Mouse (Mus musculus) CH12.LX (cell line): ENCODE data around the gene Iqcd. TPM values are rescaled to one million over a fixed set of nuclear protein-coding genes. Genes with fewer than 3 reads are reported as not detected.
A peak's percentile ranks its signal among the peaks of the same experiment; 100 is the strongest.

Experiments
- DNase-seq: peaks from one replicate; pipeline ENCODE4 v3.0.0-alpha.2; 2013; ENCODE audit errors: extremely low read depth
- H3K27ac ChIP-seq: 2 replicates; pipeline ENCODE4 v1.5.1; 2012; ENCODE audit warnings: low read depth, mild to moderate bottlenecking, control low read depth, moderate library complexity; ENCODE audit not compliant: insufficient read depth
- H3K27me3 ChIP-seq: replicated peaks from 2 replicates; pipeline ENCODE3; 2012; ENCODE audit warnings: inconsistent platforms
- H3K36me3 ChIP-seq, 2 experiments: replicated peaks in 1 of 2; 2 replicates each; pipeline versions ENCODE3 to v1.6.1; 2012; ENCODE audit warnings: inconsistent platforms in 1 of 2, low read length in 1 of 2, mild to moderate bottlenecking in 1 of 2, mixed read lengths in 1 of 2, moderate library complexity in 1 of 2; ENCODE audit not compliant: control insufficient read depth in 1 of 2, insufficient read depth in 1 of 2
- H3K4me1 ChIP-seq, 2 experiments: 2 replicates each; pipeline ENCODE4 v1.6.1; 2012; ENCODE audit warnings: inconsistent platforms in 1 of 2, moderate library complexity in 1 of 2; ENCODE audit not compliant: insufficient read depth in 2 of 2, control insufficient read depth in 1 of 2
- H3K4me2 ChIP-seq: 2 replicates; pipeline ENCODE4 v1.6.1; 2012; ENCODE audit warnings: low read depth, mild to moderate bottlenecking, control low read depth; ENCODE audit not compliant: poor library complexity, insufficient read depth, severe bottlenecking
- H3K4me3 ChIP-seq, 3 experiments: fragments of 150-350 bp in 1 of 3; sonication (generic) in 1 of 3; replicated peaks in 1 of 3; 2 replicates each; pipeline versions ENCODE3 to v1.5.1; 2011 to 2012; ENCODE audit warnings: low read depth in 2 of 3, low read length in 2 of 3, mild to moderate bottlenecking in 2 of 3, moderate library complexity in 2 of 3, control low read depth in 1 of 3, improper control_type of control experiment in 1 of 3, inconsistent platforms in 1 of 3, mixed read lengths in 1 of 3; ENCODE audit not compliant: poor library complexity in 1 of 3
- H3K79me2 ChIP-seq: replicated peaks from 2 replicates; pipeline ENCODE4 v1.6.1; 2012; ENCODE audit warnings: mild to moderate bottlenecking, moderate library complexity; ENCODE audit not compliant: control insufficient read depth, poor library complexity, insufficient read depth, severe bottlenecking; ENCODE audit errors: extremely low read depth
- H3K9ac ChIP-seq: 2 replicates; pipeline ENCODE4 v1.6.1; 2012; ENCODE audit warnings: low read depth, mild to moderate bottlenecking, control low read depth, moderate library complexity; ENCODE audit not compliant: insufficient read depth
- H3K9me3 ChIP-seq: replicated peaks from 2 replicates; pipeline ENCODE3; 2012; ENCODE audit warnings: low read length, inconsistent platforms, mixed read lengths
- CHD1 ChIP-seq: IDR thresholded peaks from 2 replicates; pipeline ENCODE4 v1.6.1; 2012; ENCODE audit warnings: low read depth, low read length, improper control_type of control experiment, inconsistent platforms
- CTCF ChIP-seq, 2 experiments: IDR thresholded peaks in 1 of 2; conservative IDR thresholded peaks in 1 of 2; 2 replicates each; pipeline ENCODE4 v1.5.1; 2011 to 2012; ENCODE audit warnings: low read depth in 2 of 2, low read length in 2 of 2, improper control_type of control experiment in 1 of 2, inconsistent platforms in 1 of 2, mild to moderate bottlenecking in 1 of 2, moderate library complexity in 1 of 2
- ETS1 ChIP-seq: conservative IDR thresholded peaks from 2 replicates; pipeline ENCODE4 v1.6.1; 2012; ENCODE audit warnings: low read depth, mild to moderate bottlenecking, inconsistent platforms, low read length, improper control_type of control experiment, moderate library complexity
- HCFC1 ChIP-seq: IDR thresholded peaks from 2 replicates; pipeline ENCODE4 v1.6.1; 2012; ENCODE audit warnings: low read depth, mild to moderate bottlenecking, inconsistent platforms, low read length, improper control_type of control experiment
- IRF4 ChIP-seq: IDR thresholded peaks from 2 replicates; pipeline ENCODE4 v1.6.1; 2014; ENCODE audit warnings: low read depth, mild to moderate bottlenecking, inconsistent platforms, low read length, improper control_type of control experiment
- JUND ChIP-seq: conservative IDR thresholded peaks from 2 replicates; pipeline ENCODE4 v1.6.1; 2011; ENCODE audit warnings: low read depth, low read length, improper control_type of control experiment
- KAT2A ChIP-seq: IDR thresholded peaks from 2 replicates; pipeline ENCODE4 v1.6.1; 2012; ENCODE audit warnings: low read length, improper control_type of control experiment, inconsistent platforms; ENCODE audit not compliant: insufficient replicate concordance
- MAX ChIP-seq: IDR thresholded peaks from 2 replicates; pipeline ENCODE4 v1.6.1; 2011; ENCODE audit warnings: low read length, improper control_type of control experiment
- MAZ ChIP-seq: IDR thresholded peaks from 2 replicates; pipeline ENCODE4 v1.6.1; 2012; ENCODE audit warnings: low read depth, mild to moderate bottlenecking, inconsistent platforms, low read length, improper control_type of control experiment, moderate library complexity
- MEF2A ChIP-seq: IDR thresholded peaks from 2 replicates; pipeline ENCODE4 v1.6.1; 2014; ENCODE audit warnings: low read depth, mild to moderate bottlenecking, inconsistent platforms, low read length, improper control_type of control experiment, borderline replicate concordance
- NRF1 ChIP-seq: IDR thresholded peaks from 2 replicates; pipeline ENCODE4 v1.6.1; 2014; ENCODE audit warnings: low read depth, mild to moderate bottlenecking, inconsistent platforms, low read length, improper control_type of control experiment, moderate library complexity
- POLR2A ChIP-seq: IDR thresholded peaks from 2 replicates; pipeline ENCODE4 v1.6.1; 2011; ENCODE audit warnings: low read depth, mild to moderate bottlenecking, improper control_type of control experiment, low read length
- RAD21 ChIP-seq: IDR thresholded peaks from 2 replicates; pipeline ENCODE4 v1.6.1; 2011; ENCODE audit warnings: low read depth, mild to moderate bottlenecking, low read length, improper control_type of control experiment, moderate library complexity
- RCOR1 ChIP-seq: conservative IDR thresholded peaks from 2 replicates; pipeline ENCODE4 v1.6.1; 2012; ENCODE audit warnings: low read depth, mild to moderate bottlenecking, inconsistent platforms, low read length, improper control_type of control experiment
- SIN3A ChIP-seq: IDR thresholded peaks from 2 replicates; pipeline ENCODE4 v1.6.1; 2012; ENCODE audit warnings: low read length, improper control_type of control experiment, inconsistent platforms
- SMC3 ChIP-seq: IDR thresholded peaks from 2 replicates; pipeline ENCODE4 v1.6.1; 2011; ENCODE audit warnings: low read depth, low read length, improper control_type of control experiment
- TCF12 ChIP-seq: IDR thresholded peaks from 2 replicates; pipeline ENCODE4 v1.6.1; 2014; ENCODE audit warnings: low read depth, mild to moderate bottlenecking, inconsistent platforms, low read length, improper control_type of control experiment
- USF1 ChIP-seq: IDR thresholded peaks from 2 replicates; pipeline ENCODE4 v1.6.1; 2014; ENCODE audit warnings: low read depth, mild to moderate bottlenecking, inconsistent platforms, low read length, improper control_type of control experiment
- ZC3H11A ChIP-seq: IDR thresholded peaks from 2 replicates; pipeline ENCODE4 v1.6.1; 2012; ENCODE audit warnings: low read depth, mild to moderate bottlenecking, inconsistent platforms, low read length, improper control_type of control experiment
- ZKSCAN1 ChIP-seq: IDR thresholded peaks from 2 replicates; pipeline ENCODE4 v1.6.1; 2012; ENCODE audit warnings: low read depth, inconsistent platforms, low read length, improper control_type of control experiment, borderline replicate concordance
- ZMIZ1 ChIP-seq: IDR thresholded peaks from 2 replicates; pipeline ENCODE4 v1.6.1; 2012; ENCODE audit warnings: low read depth, mild to moderate bottlenecking, inconsistent platforms, low read length, improper control_type of control experiment
- dilution Hi-C: fragments of 300-500 bp; cut with MboI; formaldehyde crosslinking; loops from 2 replicates; pipeline ENCODE4 v1.14.3; 2020; ENCODE audit warnings: low sequenced_read_pairs; ENCODE audit not compliant: extremely low pct_unique_long_range_greater_than_20kb, extremely low pct_ligation_motif_present
- in situ Hi-C: fragments of 300-500 bp; cut with MboI; formaldehyde crosslinking; loops from 3 replicates; pipeline ENCODE4 v1.14.3; 2019; ENCODE audit warnings: low sequenced_read_pairs, low pct_ligation_motif_present, low pct_unique_long_range_greater_than_20kb, mixed read lengths
- polyA plus RNA-seq: library from polyadenylated mRNA; unstranded; fragments of >175 nt; gene quantifications from 2 replicates; pipeline ENCODE4 v1.2.1, GENCODE M21; 2012; ENCODE audit warnings: low read depth; ENCODE audit not compliant: insufficient read length
- total RNA-seq, 2 experiments: library from RNA; depleted of rRNA; stranded (reverse); fragments of 300-350 nt in 1 of 2; fragments of >200 nt in 1 of 2; gene quantifications; 2 replicates each; pipeline ENCODE4 v1.2.3; 2012 to 2014

Iqcd gene
- total and polyA plus RNA-seq, 3 experiments: 0.59 to 0.77 TPM; not detected in 1

DNA sequence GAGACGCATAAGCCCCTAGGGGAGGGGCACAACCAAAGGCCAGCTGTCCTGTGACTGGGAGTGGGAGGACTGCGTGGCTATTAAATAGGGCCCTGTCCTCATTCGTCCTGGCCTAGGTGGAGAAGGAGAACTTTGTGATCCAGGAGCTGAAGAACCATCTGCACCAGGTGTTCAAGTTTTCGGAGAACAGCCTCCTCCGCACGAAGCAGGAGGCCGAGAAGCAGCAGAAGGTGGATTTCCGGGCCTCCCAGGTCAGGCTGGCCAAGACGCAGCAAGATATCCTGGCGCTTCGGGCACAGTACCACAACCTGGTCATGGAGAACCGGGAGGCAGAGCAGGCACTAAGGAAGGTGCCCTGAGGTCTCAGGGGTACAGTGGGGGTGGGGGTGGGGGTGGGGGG lies 13.4 kb downstream of the Iqcd start:
- TF ChIP-seq MEF2A (no peak), POLR2A (no peak), HCFC1 (no peak), SIN3A (no peak), MAX (no peak), SMC3 (no peak), CHD1 (no peak), ETS1 (no peak)
- H3K9me3 ChIP-seq: no peaks in the 10 kb centered on the region
- H3K27ac ChIP-seq: no peak overlapping the region
- DNase-seq: no peak
- no peak overlapping the region for H3K9ac ChIP-seq
- peaks cover 3 to 10% of the 10 kb centered on the region in 2 experiments for H3K4me1 ChIP-seq
- in situ Hi-C loops (loop anchor here (25.0 kb wide), 2 partner anchors 340 to 465 kb away; no protein-coding TSS in a partner anchor), dilution Hi-C loops (no loop called here)
- no peak overlapping the region for H3K4me3 ChIP-seq
- peaks cover 6% of the 10 kb centered on the region for H3K27me3 ChIP-seq
- H3K79me2 ChIP-seq: no peaks in the 10 kb centered on the region
- H3K36me3 ChIP-seq: peaks cover 0 to 12% of the 10 kb centered on the region in 2 experiments
- no peak overlapping the region for H3K4me2 ChIP-seq

DNA sequence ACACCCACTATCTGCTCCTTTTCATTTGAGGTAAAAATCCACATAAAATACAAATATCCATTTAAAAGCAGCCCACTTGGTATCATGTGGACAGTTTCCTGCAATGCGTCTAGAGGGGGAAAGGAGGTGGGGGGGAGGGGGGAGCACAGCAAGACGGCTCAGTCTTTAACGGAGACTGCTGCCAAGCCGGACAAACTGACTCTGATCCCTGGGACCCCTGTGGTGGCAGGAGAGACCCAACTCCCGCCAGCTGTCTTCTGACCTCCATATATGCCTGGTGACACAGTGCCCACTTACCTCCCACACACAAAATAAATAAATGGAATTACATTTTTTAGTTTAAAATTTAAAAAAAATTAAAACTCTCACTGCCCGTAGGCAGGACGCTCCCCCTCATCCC lies 14.7 kb downstream of the Iqcd start:
- dilution Hi-C loops (no loop called here), in situ Hi-C loops (loop anchor here (25.0 kb wide), 2 partner anchors 341 to 466 kb away; no protein-coding TSS in a partner anchor)
- H3K27me3 ChIP-seq: peaks cover 2% of the 10 kb centered on the region
- no peaks in the 10 kb centered on the region for H3K9me3 ChIP-seq
- H3K79me2 ChIP-seq: no peaks in the 10 kb centered on the region
- TF ChIP-seq KAT2A (no peak), NRF1 (no peak), ZMIZ1 (no peak), USF1 (no peak), MAX (no peak), JUND (no peak)
- peaks cover 3 to 10% of the 10 kb centered on the region in 2 experiments for H3K4me1 ChIP-seq
- H3K4me2 ChIP-seq: no peak overlapping the region
- H3K4me3 ChIP-seq: no peak overlapping the region
- H3K36me3 ChIP-seq: peaks cover 0 to 17% of the 10 kb centered on the region in 2 experiments
- no peak overlapping the region for H3K27ac ChIP-seq
- no peak overlapping the region for H3K9ac ChIP-seq
- no peak for DNase-seq

DNA sequence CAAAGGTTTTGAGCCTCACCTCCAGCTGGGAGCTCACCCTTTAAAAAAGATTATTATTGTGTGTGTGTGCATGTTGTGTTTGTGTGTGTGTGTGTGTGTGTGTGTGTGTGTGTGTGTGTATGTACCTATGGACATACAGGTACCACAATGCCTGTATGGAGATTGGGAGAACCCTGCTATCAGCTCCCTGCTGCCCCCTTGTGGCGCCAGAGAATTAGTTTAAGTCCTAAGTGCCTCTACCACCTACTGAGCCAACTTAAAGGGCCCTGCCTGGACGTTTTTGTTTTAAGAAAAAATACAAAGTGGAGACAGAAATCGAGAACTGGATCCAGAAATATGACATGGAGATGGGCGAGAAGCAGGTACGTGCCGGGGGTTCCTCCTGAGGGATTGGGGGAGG lies 16.0 kb downstream of the Iqcd start:
- dilution Hi-C loops: no loop called here
- peak; percentile 92 for DNase-seq
- no peak overlapping the region for H3K27ac ChIP-seq

More for the DNA sequence above, 16.0 kb downstream of the Iqcd start:
- H3K79me2 ChIP-seq: no peaks in the 10 kb centered on the region
- peak overlapping the region; percentile 53 for H3K4me2 ChIP-seq
- H3K36me3 ChIP-seq: peaks cover 0 to 29% of the 10 kb centered on the region in 2 experiments
- H3K4me1 ChIP-seq: peaks cover 0 to 10% of the 10 kb centered on the region in 2 experiments; a peak in 2 of 4 replicates
- peaks cover 2% of the 10 kb centered on the region for H3K27me3 ChIP-seq
- H3K9me3 ChIP-seq: no peaks in the 10 kb centered on the region
- peak overlapping the region; percentile 25 to 56 (median 41) for H3K4me3 ChIP-seq
- no peak for TF ChIP-seq MAZ
- TF ChIP-seq RAD21: peak; percentile 73
- TF ChIP-seq CTCF (conservative IDR thresholded peaks at IDR 0.05 in 1 of 2, IDR thresholded peaks at IDR 0.05 in 1 of 2; ENCODE audit: low read depth in 2 of 2, low read length in 2 of 2): peak; percentile 57 to 90; a peak in 3 of 4 replicates
- TF ChIP-seq IRF4: peak; percentile 40; the same call in 1 of the 2 replicates
- TF ChIP-seq USF1: no peak
- no peak for TF ChIP-seq NRF1
- peak; percentile 21; the same call in 1 of the 2 replicates for TF ChIP-seq ZC3H11A
- TF ChIP-seq TCF12: no peak
- TF ChIP-seq POLR2A: no peak
- peak; percentile 87 for TF ChIP-seq SMC3
- no peak for TF ChIP-seq RCOR1
- TF ChIP-seq ZKSCAN1: no peak
- in situ Hi-C loops: loop anchor here (5.0 to 25.0 kb wide), 3 partner anchors 88 to 468 kb away; no protein-coding TSS in a partner anchor
- H3K9ac ChIP-seq: no peak overlapping the region
